Mouse (Mus musculus) forebrain, postnatal 0 days (tissue): ENCODE results near the gene Fam189a1. TPM values are rescaled to one million over a fixed set of nuclear protein-coding genes. Genes with fewer than 3 reads are reported as not detected.

Experiments
- ATAC-seq: fragments of 200-750 bp; cut with Nextera tagmentation; 2 replicates; pipeline ENCODE4 v1.8.0; 2017; ENCODE audit warnings: mild to moderate bottlenecking, moderate library complexity
- DNase-seq: peaks from one replicate; pipeline ENCODE4 v3.0.0-alpha.2; 2015
- H3K27ac ChIP-seq: fragments of 300-500 bp; sonication (generic); 2 replicates; pipeline ENCODE4 v1.5.1; 2014; ENCODE audit warnings: low read depth, mild to moderate bottlenecking, antibody characterized with exemption, low read length, moderate library complexity, mixed read lengths
- H3K27me3 ChIP-seq: fragments of 300-500 bp; sonication (generic); 2 replicates; pipeline ENCODE4 v1.6.1; 2014; ENCODE audit warnings: mild to moderate bottlenecking, low read length, mixed read lengths; ENCODE audit not compliant: insufficient read depth
- H3K36me3 ChIP-seq: fragments of 300-500 bp; sonication (generic); 2 replicates; pipeline ENCODE4 v1.6.1; 2014; ENCODE audit warnings: mild to moderate bottlenecking, moderate library complexity; ENCODE audit not compliant: insufficient read depth
- H3K4me1 ChIP-seq: fragments of 300-500 bp; sonication (generic); 2 replicates; pipeline ENCODE4 v1.6.1; 2014; ENCODE audit warnings: antibody characterized with exemption; ENCODE audit not compliant: insufficient read depth
- H3K4me2 ChIP-seq: fragments of 300-500 bp; sonication (generic); 2 replicates; pipeline ENCODE4 v1.6.1; 2014; ENCODE audit warnings: low read depth, mild to moderate bottlenecking, moderate library complexity
- H3K4me3 ChIP-seq: fragments of 300-500 bp; sonication (generic); 2 replicates; pipeline ENCODE4 v1.5.1; 2014; ENCODE audit warnings: low read depth, low read length, mixed read lengths
- H3K9ac ChIP-seq: fragments of 300-500 bp; sonication (generic); 2 replicates; pipeline ENCODE4 v1.6.1; 2014; ENCODE audit warnings: mild to moderate bottlenecking
- H3K9me3 ChIP-seq: fragments of 300-500 bp; sonication (generic); 2 replicates; pipeline ENCODE4 v1.6.1; 2016; ENCODE audit warnings: low read length
- CTCF ChIP-seq: sonication (generic); IDR thresholded peaks from 2 replicates; pipeline ENCODE4 v1.5.1; 2016; ENCODE audit warnings: antibody characterized with exemption, control low read depth, low read depth
- WGBS: fragments of 180-500 bp; shearing (Covaris S2); extraction: QIAGEN DNeasy Blood & Tissue Kit; methylation state at CpG from one replicate; pipeline ENCODE4 v1.1.7; 2014; 5-methylcytosine and 5-hydroxymethylcytosine counted together
- polyA plus RNA-seq: library from polyadenylated mRNA; unstranded; fragments of >200 nt; fragmentation: Nextera tagmentation; extraction: Ambion mirVana; gene quantifications from 2 replicates; pipeline ENCODE4 v1.2.1, GENCODE M21; 2015
- total RNA-seq: library from RNA; depleted of rRNA; stranded (reverse); fragments of >200 nt; gene quantifications from 2 replicates; pipeline ENCODE4 v1.2.3, GENCODE M21; 2014

Fam189a1 gene
- total and polyA plus RNA-seq, 2 experiments from 2014 or later = 15.2 to 20.8 TPM

DNA sequence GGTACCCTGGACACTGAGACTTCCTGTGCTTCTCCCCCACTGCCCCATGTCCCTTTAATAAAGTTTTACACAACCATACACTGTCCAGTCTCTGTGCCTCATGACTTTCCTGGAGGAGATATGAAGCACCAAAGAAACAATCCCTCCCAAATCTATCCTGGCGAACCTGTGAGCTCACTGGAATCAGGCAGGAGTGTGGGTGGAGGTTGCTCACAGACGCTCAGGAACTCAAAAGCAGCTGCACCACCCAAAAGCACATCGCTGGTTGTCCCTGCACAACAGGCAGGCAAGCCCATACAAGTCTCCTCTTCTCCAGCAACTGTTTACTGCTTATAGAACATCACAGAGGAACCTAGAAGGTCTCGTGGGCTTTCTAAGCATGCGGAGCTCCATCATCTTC lies 15.5 kb downstream of the Fam189a1 start:
- no peaks in the 10 kb centered on the region for H3K36me3 ChIP-seq

DNA sequence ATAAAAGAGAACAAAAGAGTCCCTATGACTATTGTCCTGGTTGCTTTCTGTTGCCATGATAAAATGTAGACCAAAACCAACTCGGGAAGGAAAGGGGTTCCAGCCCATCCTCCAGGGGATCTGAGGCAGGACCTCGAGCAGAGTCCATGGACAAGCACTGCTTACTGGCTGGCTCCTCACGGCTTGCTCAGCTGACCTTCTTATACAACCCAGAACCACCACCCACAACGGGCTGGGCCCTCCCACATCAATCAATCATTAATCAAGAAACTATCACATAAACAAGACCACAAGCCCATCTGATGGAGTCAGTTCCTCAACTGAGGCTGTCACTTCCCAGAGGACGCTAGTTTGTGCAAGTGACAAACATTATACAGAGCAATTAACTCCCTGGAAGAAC lies 16.3 kb downstream of the Fam189a1 start:
- H3K27ac ChIP-seq = no peak overlapping the region
- no peaks in the 10 kb centered on the region for H3K27me3 ChIP-seq
- no peaks in the 10 kb centered on the region for H3K4me1 ChIP-seq
- H3K4me2 ChIP-seq = no peak overlapping the region
- no peak overlapping the region for H3K4me3 ChIP-seq
- WGBS = 87% methylated on average over 5 of the region's 5 CpGs
- ATAC-seq (no peak), DNase-seq (no peak)
- no peak overlapping the region for H3K9ac ChIP-seq
- H3K9me3 ChIP-seq = no peaks in the 10 kb centered on the region
- no peak for TF ChIP-seq CTCF
- H3K36me3 ChIP-seq = no peaks in the 10 kb centered on the region

More for the DNA sequence above, 15.5 kb downstream of the Fam189a1 start:
- no peaks in the 10 kb centered on the region for H3K4me1 ChIP-seq
- ATAC-seq = no peak
- H3K4me3 ChIP-seq = no peak overlapping the region
- H3K27me3 ChIP-seq = no peaks in the 10 kb centered on the region
- no peaks in the 10 kb centered on the region for H3K9me3 ChIP-seq
- no peak overlapping the region for H3K4me2 ChIP-seq
- no peak for DNase-seq
- H3K27ac ChIP-seq = no peak overlapping the region
- 88% methylated on average over 5 of the region's 5 CpGs for WGBS
- H3K9ac ChIP-seq = no peak overlapping the region
- TF ChIP-seq CTCF = no peak

DNA sequence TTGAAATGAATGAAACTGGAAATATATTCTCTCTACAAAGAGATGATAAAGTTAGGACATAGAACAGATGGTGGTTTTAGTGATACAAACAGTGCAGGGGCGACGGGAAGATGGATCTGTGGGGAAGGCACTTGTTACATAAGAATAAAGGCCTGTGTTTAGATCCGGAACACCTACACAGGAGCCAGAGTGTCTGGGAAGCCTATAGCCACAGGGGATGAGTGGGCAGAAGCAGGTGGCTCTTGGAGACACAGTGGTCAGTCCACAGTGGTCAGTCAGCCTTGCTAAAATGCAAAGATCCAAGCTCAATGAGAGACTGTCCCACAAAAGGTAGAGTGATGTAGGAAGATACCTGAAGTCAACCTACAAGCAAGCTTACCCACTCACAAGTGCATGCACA lies 32.6 kb downstream of the Fam189a1 start:
- no peak overlapping the region for H3K4me3 ChIP-seq
- ATAC-seq = no peak
- H3K9me3 ChIP-seq = no peaks in the 10 kb centered on the region
- no peak for TF ChIP-seq CTCF
- H3K9ac ChIP-seq = no peak overlapping the region
- no peaks in the 10 kb centered on the region for H3K36me3 ChIP-seq
- DNase-seq = no peak
- no peaks in the 10 kb centered on the region for H3K27me3 ChIP-seq
- no peaks in the 10 kb centered on the region for H3K4me1 ChIP-seq
- no peak overlapping the region for H3K4me2 ChIP-seq
- H3K27ac ChIP-seq = no peak overlapping the region
- 89% methylated on average over 3 of the region's 3 CpGs for WGBS

DNA sequence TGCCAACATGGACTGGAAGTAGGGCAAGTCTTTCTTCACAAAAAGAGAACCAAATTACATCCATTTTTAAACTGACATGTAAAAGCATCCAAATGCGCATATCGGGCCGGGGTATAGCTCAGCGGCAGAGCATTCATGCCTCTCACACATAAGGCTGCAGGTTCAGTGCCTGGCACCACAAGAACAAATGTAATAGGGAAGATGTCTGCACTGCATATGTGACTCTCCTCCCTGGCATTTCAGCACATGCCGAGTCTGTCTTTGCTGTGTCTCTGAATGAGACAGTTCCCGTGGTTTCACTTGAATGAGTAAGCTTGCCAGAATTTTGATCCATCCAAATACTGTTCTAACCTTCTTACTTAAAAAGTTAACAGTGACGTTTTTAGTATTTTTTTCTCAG lies 39.5 kb downstream of the Fam189a1 start:
- Histone ChIP-seq H3K4me2 (no peak overlapping the region), H3K27ac (peak overlapping the region; percentile 15; the same call in 1 of the 2 replicates), H3K27me3 (no peaks in the 10 kb centered on the region), H3K36me3 (no peaks in the 10 kb centered on the region), H3K4me3 (no peak overlapping the region), H3K9me3 (no peaks in the 10 kb centered on the region), H3K9ac (no peak overlapping the region), H3K4me1 (no peaks in the 10 kb centered on the region)
- 70% methylated on average over 7 of the region's 7 CpGs for WGBS
- DNase-seq (peak; percentile 45), ATAC-seq (peak; percentile 83)
- no peak for TF ChIP-seq CTCF

DNA sequence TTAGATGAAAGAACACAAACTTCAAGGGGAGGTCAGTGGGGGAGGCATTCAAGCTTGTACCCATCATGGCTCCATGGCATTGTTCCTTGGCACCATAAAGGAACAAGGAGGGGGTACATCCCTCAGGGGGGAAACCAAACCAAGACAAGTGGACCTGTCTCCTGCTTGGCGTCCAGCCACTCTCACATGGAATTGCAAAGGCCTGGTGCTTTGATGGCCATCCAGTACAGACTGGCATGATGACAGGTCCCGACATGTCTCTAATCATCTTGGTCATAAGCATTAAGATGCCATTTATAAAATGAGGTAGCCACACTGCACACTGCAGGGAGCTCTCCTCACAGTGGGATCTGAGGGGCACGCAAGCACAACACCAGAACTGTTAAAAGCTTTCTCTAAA lies 41.0 kb downstream of the Fam189a1 start:
- Histone ChIP-seq H3K4me2 (no peak overlapping the region), H3K27me3 (no peaks in the 10 kb centered on the region), H3K9me3 (no peaks in the 10 kb centered on the region), H3K36me3 (no peaks in the 10 kb centered on the region), H3K27ac (no peak overlapping the region), H3K9ac (no peak overlapping the region), H3K4me3 (no peak overlapping the region), H3K4me1 (no peaks in the 10 kb centered on the region)
- 71% methylated on average over 3 of the region's 3 CpGs for WGBS
- DNase-seq (no peak), ATAC-seq (no peak)
- TF ChIP-seq CTCF = no peak

DNA sequence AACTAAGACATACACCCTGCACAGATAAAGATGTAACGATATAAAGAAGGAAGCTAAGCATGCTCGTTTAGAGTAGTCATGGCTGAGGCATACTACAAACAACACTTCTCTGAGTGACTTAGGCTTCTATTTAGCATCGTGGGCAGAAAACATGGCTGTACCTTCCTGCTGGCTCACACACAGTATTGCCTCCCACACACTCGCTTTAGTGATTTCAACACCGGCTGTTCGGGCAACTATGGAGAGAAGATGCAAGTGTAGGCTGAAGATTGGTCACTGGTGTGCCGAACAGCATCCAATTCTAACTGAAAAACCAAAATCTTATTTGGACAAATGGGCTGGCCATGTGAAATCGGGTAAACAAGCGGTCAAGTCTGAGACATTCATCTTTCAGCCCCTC lies 44.7 kb downstream of the Fam189a1 start:
- Histone ChIP-seq H3K4me1 (no peaks in the 10 kb centered on the region), H3K9ac (no peak overlapping the region), H3K9me3 (no peaks in the 10 kb centered on the region), H3K4me3 (no peak overlapping the region), H3K27me3 (no peaks in the 10 kb centered on the region), H3K4me2 (no peak overlapping the region), H3K27ac (no peak overlapping the region), H3K36me3 (no peaks in the 10 kb centered on the region)
- DNase-seq (peak; percentile 12), ATAC-seq (peak; percentile 25; the same call in 1 of the 2 replicates)
- TF ChIP-seq CTCF = no peak
- 86% methylated on average over 9 of the region's 9 CpGs for WGBS

DNA sequence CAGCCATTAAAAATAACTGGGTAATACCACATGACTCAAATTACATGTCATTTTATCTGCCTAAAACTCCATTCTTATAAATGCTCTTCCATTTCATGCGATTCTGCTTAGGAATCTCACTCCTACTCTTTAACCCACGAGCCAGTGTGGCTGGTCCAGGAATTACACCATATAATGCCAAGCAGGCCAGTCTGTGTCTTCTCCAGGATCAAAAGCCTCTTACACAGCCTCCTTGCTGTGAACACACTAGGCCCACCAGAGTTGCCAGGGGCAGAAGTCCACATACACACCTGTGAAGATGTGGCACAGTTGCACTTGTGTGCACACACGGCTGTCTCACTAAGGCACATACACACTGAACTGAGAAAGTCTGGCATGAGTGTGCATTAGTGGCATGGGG lies 50.8 kb downstream of the Fam189a1 start:
- Histone ChIP-seq H3K4me2 (no peak overlapping the region), H3K9me3 (no peaks in the 10 kb centered on the region), H3K4me3 (no peak overlapping the region), H3K27me3 (no peaks in the 10 kb centered on the region), H3K36me3 (no peaks in the 10 kb centered on the region), H3K27ac (no peak overlapping the region), H3K4me1 (no peaks in the 10 kb centered on the region), H3K9ac (no peak overlapping the region)
- ATAC-seq (0 out of 2 replicates have a peak, but pooled peaks have one; percentile 2), DNase-seq (no peak)
- TF ChIP-seq CTCF = no peak
- 82% methylated on average over 3 of the region's 3 CpGs for WGBS

DNA sequence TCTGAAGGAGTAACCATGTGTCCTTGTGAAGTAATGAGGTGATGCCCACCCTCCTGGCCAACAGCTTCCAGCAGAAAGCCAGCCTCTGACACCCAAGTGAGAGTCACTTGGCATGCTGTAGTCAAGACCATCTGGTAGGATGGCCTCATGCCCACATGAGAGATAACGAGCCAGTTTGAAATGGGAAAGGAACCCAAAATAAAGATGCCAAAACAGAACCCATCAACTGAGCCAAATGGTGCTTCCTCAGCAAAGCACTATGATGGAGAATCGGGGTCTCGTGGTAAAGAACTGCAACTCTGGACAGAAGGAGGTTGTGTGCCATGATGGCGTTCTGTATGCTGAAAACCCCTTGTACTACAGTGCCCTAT lies 51.3 kb downstream of the Fam189a1 start:
- 51% methylated on average over 4 of the region's 4 CpGs for WGBS
- H3K4me1 ChIP-seq = no peaks in the 10 kb centered on the region
- H3K9me3 ChIP-seq = no peaks in the 10 kb centered on the region
- TF ChIP-seq CTCF = no peak
- DNase-seq (peak; percentile 80), ATAC-seq (peak; percentile 84)
- no peak overlapping the region for H3K4me3 ChIP-seq
- no peaks in the 10 kb centered on the region for H3K27me3 ChIP-seq
- no peak overlapping the region for H3K9ac ChIP-seq
- H3K36me3 ChIP-seq = no peaks in the 10 kb centered on the region
- H3K4me2 ChIP-seq = no peak overlapping the region
- no peak overlapping the region for H3K27ac ChIP-seq
